ENCODE assay signal across 8 mouse cellular contexts in genomic region chr7:25072716-25073390, GRCm38 (mm10). TPM values are rescaled to one million over a fixed set of nuclear protein-coding genes. Genes with fewer than 3 reads are reported as not detected.
A peak's percentile ranks its signal among the peaks of the same experiment; 100 is the strongest.
DNase-seq lines count a peak whose midpoint lies in the region; ATAC-seq and TF ChIP-seq lines count a peak whose summit lies in the region.

No protein-coding gene starts in this region.

- intact Hi-C loops in left cerebral cortex, postnatal 25 days (cut with DNase I): loop anchor here (2.0 to 5.0 kb wide), 2 partner anchors 24 to 41 kb away; no protein-coding TSS in a partner anchor

- WGBS in hindbrain, embryonic 16.5 days: 0% methylated on average over 12 of the region's 33 CpGs
- WGBS in midbrain, embryonic 12.5 days: 0% methylated on average over 16 of the region's 33 CpGs
- WGBS in stomach, embryonic 15.5 days: 0% methylated on average over 18 of the region's 33 CpGs

- peak; percentile 74 for TF ChIP-seq POLR2A in embryonic fibroblast, embryonic 13.5 days (IDR thresholded peaks at IDR 0.05; ENCODE audit: low read depth, low read length)

- peak overlapping the region; percentile 84 for H3K9ac ChIP-seq in hindbrain, embryonic 16.5 days (ENCODE audit: low read depth, low read length)
- peak overlapping the region; percentile 95 for H3K9ac ChIP-seq in midbrain, embryonic 12.5 days (replicated peaks)
- H3K9ac ChIP-seq in stomach, embryonic 15.5 days: peak overlapping the region; percentile 61

- H3K36me3 ChIP-seq in hindbrain, embryonic 16.5 days (ENCODE audit: control insufficient read depth, insufficient read depth, low read length): peaks cover 3% of the 10 kb centered on the region
- H3K36me3 ChIP-seq in midbrain, embryonic 12.5 days: peaks cover 6% of the 10 kb centered on the region
- 0 out of 2 replicates have a peak, but pooled peaks cover 2% of the 10 kb centered on the region for H3K36me3 ChIP-seq in stomach, embryonic 15.5 days

- H3K4me1 ChIP-seq in embryonic fibroblast, embryonic 13.5 days (ENCODE audit: control insufficient read depth, insufficient read depth, low read length): no peaks in the 10 kb centered on the region; the same call in 1 of the 2 replicates
- peaks cover 45% of the 10 kb centered on the region for H3K4me1 ChIP-seq in hindbrain, embryonic 16.5 days (ENCODE audit: control insufficient read depth, insufficient read depth, low read depth, low read length)
- peaks cover 71% of the 10 kb centered on the region for H3K4me1 ChIP-seq in midbrain, embryonic 12.5 days
- H3K4me1 ChIP-seq in stomach, embryonic 15.5 days: peaks cover 28% of the 10 kb centered on the region

- TF ChIP-seq CTCF in embryonic fibroblast, embryonic 13.5 days (IDR thresholded peaks at IDR 0.05; ENCODE audit: borderline replicate concordance, insufficient read depth, low read length): no peak

- no peak for ATAC-seq in CD4-positive, CD25-positive, alpha-beta regulatory T cell, adult 4 months
- peak; percentile 35 for ATAC-seq in hindbrain, embryonic 16.5 days
- ATAC-seq in midbrain, embryonic 12.5 days (ENCODE audit: low FRiP score, low read depth): peak; percentile 17
- peak; percentile 12 for ATAC-seq in stomach, embryonic 15.5 days (ENCODE audit: insufficient read depth, low FRiP score, low read depth)

- H3K4me2 ChIP-seq in hindbrain, embryonic 16.5 days (ENCODE audit: low read length): peak overlapping the region; percentile 61
- H3K4me2 ChIP-seq in midbrain, embryonic 12.5 days (replicated peaks): peak overlapping the region; percentile 79
- peak overlapping the region; percentile 90 for H3K4me2 ChIP-seq in stomach, embryonic 15.5 days

- H3K4me3 ChIP-seq in embryonic fibroblast, embryonic 13.5 days (ENCODE audit: insufficient read depth, low read length): peak overlapping the region; percentile 72
- peak overlapping the region; percentile 80 for H3K4me3 ChIP-seq in hindbrain, embryonic 16.5 days (ENCODE audit: low read length)
- peak overlapping the region; percentile 79 for H3K4me3 ChIP-seq in midbrain, embryonic 12.5 days
- peak overlapping the region; percentile 61 for H3K4me3 ChIP-seq in stomach, embryonic 15.5 days (replicated peaks)

- peak overlapping the region; percentile 16; the same call in 1 of the 2 replicates for H3K27ac ChIP-seq in embryonic fibroblast, embryonic 13.5 days (ENCODE audit: insufficient read depth, low read length)
- H3K27ac ChIP-seq in hindbrain, embryonic 16.5 days (ENCODE audit: low read depth, low read length): peak overlapping the region; percentile 88
- H3K27ac ChIP-seq in midbrain, embryonic 12.5 days (replicated peaks): peak overlapping the region; percentile 93
- peak overlapping the region; percentile 83 for H3K27ac ChIP-seq in stomach, embryonic 15.5 days

- no peaks in the 10 kb centered on the region for H3K27me3 ChIP-seq in hindbrain, embryonic 16.5 days (replicated peaks; ENCODE audit: control insufficient read depth, insufficient read depth, low read length)
- H3K27me3 ChIP-seq in midbrain, embryonic 12.5 days: no peaks in the 10 kb centered on the region
- no peaks in the 10 kb centered on the region for H3K27me3 ChIP-seq in stomach, embryonic 15.5 days (replicated peaks)

- no peaks in the 10 kb centered on the region for H3K9me3 ChIP-seq in hindbrain, embryonic 16.5 days (ENCODE audit: control insufficient read depth, low read length)
- H3K9me3 ChIP-seq in midbrain, embryonic 12.5 days: no peaks in the 10 kb centered on the region
- no peaks in the 10 kb centered on the region for H3K9me3 ChIP-seq in stomach, embryonic 15.5 days

- peak; percentile 55 for DNase-seq in CD4-positive, CD25-positive, alpha-beta regulatory T cell, adult 2 months (ENCODE audit: low read depth, low spot score)
- DNase-seq in adrenal gland, postnatal 10 days: peak; percentile 59
- peak; percentile 59 to 72 for DNase-seq in left cerebral cortex, postnatal 25 days (ENCODE audit: low spot score in 2 of 2)

RNA-seq across cellular contexts. Expression of gene Zfp574, which starts 0.5 kb away (rescaled TPM):
- polyA plus RNA-seq in CD4-positive, CD25-positive, alpha-beta regulatory T cell, adult 4 months (2017; shearing (Covaris generic)): 10 to 100 TPM; 11.3 to 15.1 TPM
- 10 to 100 TPM; 18.3 to 18.5 TPM for total RNA-seq in adrenal gland, postnatal 10 days (2021)
- 10.3 and 11.0 TPM in 2 replicates for polyA plus RNA-seq in embryonic fibroblast, embryonic 13.5 days (2011; ENCODE audit: insufficient read length, low read depth, missing spikeins)
- polyA plus RNA-seq in hindbrain, embryonic 16.5 days (2015; fragmentation: Nextera tagmentation; extraction: Ambion mirVana): 30.0 and 39.7 TPM in 2 replicates
- 10 to 100 TPM; 31.4 to 37.0 TPM for total RNA-seq in left cerebral cortex, postnatal 25 days (2021)
- polyA plus RNA-seq in midbrain, embryonic 12.5 days (2016; fragmentation: Nextera tagmentation; extraction: Ambion mirVana): 42.2 and 42.8 TPM in 2 replicates
- 26.7 and 27.3 TPM in 2 replicates for polyA plus RNA-seq in stomach, embryonic 15.5 days (2015; fragmentation: Nextera tagmentation; extraction: Ambion mirVana)

RNA-seq across cellular contexts. Expression of gene Grik5, which starts 0.7 kb away (rescaled TPM):
- polyA plus RNA-seq in CD4-positive, CD25-positive, alpha-beta regulatory T cell, adult 4 months (2017; shearing (Covaris generic)): 1 to 10 TPM; 4.1 to 4.5 TPM
- total RNA-seq in adrenal gland, postnatal 10 days (2021): 10 to 100 TPM; 16.1 to 25.3 TPM
- polyA plus RNA-seq in embryonic fibroblast, embryonic 13.5 days (2011; ENCODE audit: insufficient read length, low read depth, missing spikeins): 31.6 and 45.3 TPM in 2 replicates
- 12.5 and 15.8 TPM in 2 replicates for polyA plus RNA-seq in hindbrain, embryonic 16.5 days (2015; fragmentation: Nextera tagmentation; extraction: Ambion mirVana)
- 100 to 1,000 TPM; 215 to 242 TPM for total RNA-seq in left cerebral cortex, postnatal 25 days (2021)
- polyA plus RNA-seq in midbrain, embryonic 12.5 days (2016; fragmentation: Nextera tagmentation; extraction: Ambion mirVana): 14.9 and 18.1 TPM in 2 replicates
- polyA plus RNA-seq in stomach, embryonic 15.5 days (2015; fragmentation: Nextera tagmentation; extraction: Ambion mirVana): 5.4 and 6.3 TPM in 2 replicates

Comparison
In these comparisons a context has a peak if more than half of its experiments do, and no peak if none do; other contexts are left out.
1. H3K27ac ChIP-seq: peak in every context shown above with its lines; median percentile 93 in midbrain, embryonic 12.5 days; 88 in hindbrain, embryonic 16.5 days; 83 in stomach, embryonic 15.5 days; 16 in embryonic fibroblast, embryonic 13.5 days.